Comparison of ENCODE assay signal across 17 mouse cellular contexts in genomic region chr1:138323076-138323630, GRCm38 (mm10). TPM values are rescaled to one million over a fixed set of nuclear protein-coding genes. Genes with fewer than 3 reads are reported as not detected.
A peak's percentile ranks its signal among the peaks of the same experiment; 100 is the strongest.
DNase-seq lines count a peak whose midpoint lies in the region; ATAC-seq and TF ChIP-seq lines count a peak whose summit lies in the region.
"Had no signal": no experiment of that assay in that cellular context is flagged by ENCODE, and none has a peak within 500 bp of the region (broad histone marks: within the 10 kb centered on the region; RNA-seq: fewer than 3 reads in every experiment).

No protein-coding gene starts in this region.

- DNase-seq in kidney, adult 2 months: no peak
- no peak for DNase-seq in kidney, postnatal 14 days
- DNase-seq in stomach, postnatal 0 days (ENCODE audit: low spot score): no peak
- no peak for DNase-seq in layer of hippocampus, adult 11-12 months (ENCODE audit: low spot score)
- no peak for DNase-seq in right cerebral cortex, postnatal 25 days
- no peak for DNase-seq in midbrain, embryonic 14.5 days
- DNase-seq: cerebellum, adult 9-10 months; left cerebral cortex, postnatal 4 days; retina, postnatal 1 day; thymus, postnatal 36 days had no signal

- TF ChIP-seq POLR2A in kidney, adult 2 months (IDR thresholded peaks at IDR 0.05; ENCODE audit: low read depth, low read length): no peak

- TF ChIP-seq CTCF in kidney, adult 2 months (conservative IDR thresholded peaks at IDR 0.05; ENCODE audit: insufficient read depth, insufficient read length, low read depth, low read length): no peak
- TF ChIP-seq CTCF in stomach, postnatal 0 days (IDR thresholded peaks at IDR 0.05; ENCODE audit: low read depth): no peak

- WGBS in kidney, adult 2 months: 77% methylated on average over 4 of the region's 4 CpGs
- 77% methylated on average over 4 of the region's 4 CpGs for WGBS in stomach, embryonic 16.5 days
- WGBS in stomach, postnatal 0 days: 75% methylated on average over 4 of the region's 4 CpGs
- WGBS in midbrain, embryonic 14.5 days: 84% methylated on average over 4 of the region's 4 CpGs

- TF ChIP-seq EP300 in stomach, postnatal 0 days (optimal IDR thresholded peaks at IDR 0.05): no peak

- H3K4me1 ChIP-seq in kidney, adult 2 months (ENCODE audit: control insufficient read depth, insufficient read depth, low read length): peaks cover 7% of the 10 kb centered on the region; the same call in 1 of the 2 replicates
- no peaks in the 10 kb centered on the region for H3K4me1 ChIP-seq in stomach, embryonic 16.5 days (ENCODE audit: control insufficient read depth, insufficient read depth, low read length)
- no peaks in the 10 kb centered on the region for H3K4me1 ChIP-seq in stomach, postnatal 0 days (replicated peaks; ENCODE audit: control insufficient read depth, insufficient read depth)
- H3K4me1 ChIP-seq in megakaryocyte, embryonic 14.5 days: peaks cover 9% of the 10 kb centered on the region
- H3K4me1 ChIP-seq in midbrain, embryonic 14.5 days (ENCODE audit: control insufficient read depth, insufficient read depth, low read length): peaks cover 10% of the 10 kb centered on the region; the same call in 1 of the 2 replicates
- H3K4me1 ChIP-seq: embryonic facial prominence, embryonic 12.5 days; neural tube, embryonic 12.5 days had no signal

- H3K36me3 ChIP-seq in kidney, adult 2 months (ENCODE audit: control insufficient read depth, insufficient read depth, low read length): no peaks in the 10 kb centered on the region
- no peaks in the 10 kb centered on the region for H3K36me3 ChIP-seq in stomach, embryonic 16.5 days (ENCODE audit: control insufficient read depth, insufficient read depth, low read length)
- no peaks in the 10 kb centered on the region for H3K36me3 ChIP-seq in stomach, postnatal 0 days (ENCODE audit: control insufficient read depth, insufficient read depth, low read length)
- H3K36me3 ChIP-seq in megakaryocyte, embryonic 14.5 days (replicated peaks; ENCODE audit: low read length): no peaks in the 10 kb centered on the region
- no peaks in the 10 kb centered on the region for H3K36me3 ChIP-seq in midbrain, embryonic 14.5 days (ENCODE audit: control insufficient read depth, insufficient read depth, low read length)
- H3K36me3 ChIP-seq: embryonic facial prominence, embryonic 12.5 days; forebrain, embryonic 10.5 days; neural tube, embryonic 12.5 days had no signal

- no peak overlapping the region for H3K4me2 ChIP-seq in stomach, embryonic 16.5 days (ENCODE audit: low read depth, low read length)
- H3K4me2 ChIP-seq in stomach, postnatal 0 days (replicated peaks; ENCODE audit: low read depth): no peak overlapping the region
- no peak overlapping the region for H3K4me2 ChIP-seq in midbrain, embryonic 14.5 days (ENCODE audit: low read length)
- H3K4me2 ChIP-seq: embryonic facial prominence, embryonic 12.5 days; neural tube, embryonic 12.5 days had no signal

- H3K9ac ChIP-seq in stomach, embryonic 16.5 days (ENCODE audit: low read length): no peak overlapping the region
- H3K9ac ChIP-seq in stomach, postnatal 0 days (ENCODE audit: low read length): no peak overlapping the region
- H3K9ac ChIP-seq in midbrain, embryonic 14.5 days (replicated peaks; ENCODE audit: low read length): no peak overlapping the region
- H3K9ac ChIP-seq: embryonic facial prominence, embryonic 12.5 days; neural tube, embryonic 12.5 days had no signal

- H3K27ac ChIP-seq in kidney, adult 2 months (ENCODE audit: insufficient read depth, low read depth, low read length): peak overlapping the region; percentile 82
- peak overlapping the region; percentile 6; the same call in 1 of the 2 replicates for H3K27ac ChIP-seq in stomach, embryonic 16.5 days (ENCODE audit: low read length)
- no peak overlapping the region for H3K27ac ChIP-seq in stomach, postnatal 0 days (replicated peaks)
- no peak overlapping the region for H3K27ac ChIP-seq in midbrain, embryonic 14.5 days (replicated peaks; ENCODE audit: low read depth, low read length)
- H3K27ac ChIP-seq: embryonic facial prominence, embryonic 12.5 days; forebrain, embryonic 10.5 days; hindbrain, postnatal 0 days; neural tube, embryonic 12.5 days had no signal

- no peak overlapping the region for H3K4me3 ChIP-seq in kidney, adult 2 months (ENCODE audit: insufficient read depth, low read depth, low read length)
- no peak overlapping the region for H3K4me3 ChIP-seq in stomach, embryonic 16.5 days (replicated peaks; ENCODE audit: low read length)
- H3K4me3 ChIP-seq in stomach, postnatal 0 days (ENCODE audit: low read depth, low read length): no peak overlapping the region
- H3K4me3 ChIP-seq in megakaryocyte, embryonic 14.5 days (replicated peaks): peak overlapping the region; percentile 70
- no peak overlapping the region for H3K4me3 ChIP-seq in midbrain, embryonic 14.5 days (replicated peaks; ENCODE audit: low read depth, low read length)
- H3K4me3 ChIP-seq: embryonic facial prominence, embryonic 12.5 days; forebrain, embryonic 10.5 days; neural tube, embryonic 12.5 days had no signal

- H3K9me3 ChIP-seq in stomach, embryonic 16.5 days (replicated peaks; ENCODE audit: control insufficient read depth, low read length): no peaks in the 10 kb centered on the region
- no peaks in the 10 kb centered on the region for H3K9me3 ChIP-seq in stomach, postnatal 0 days (ENCODE audit: control insufficient read depth, low read length)
- no peaks in the 10 kb centered on the region for H3K9me3 ChIP-seq in megakaryocyte, embryonic 14.5 days
- no peaks in the 10 kb centered on the region for H3K9me3 ChIP-seq in midbrain, embryonic 14.5 days (ENCODE audit: control insufficient read depth, low read length)
- H3K9me3 ChIP-seq: embryonic facial prominence, embryonic 12.5 days; forebrain, embryonic 10.5 days; neural tube, embryonic 12.5 days had no signal

- H3K27me3 ChIP-seq in kidney, adult 2 months (replicated peaks; ENCODE audit: control insufficient read depth, insufficient read depth, low read length): no peaks in the 10 kb centered on the region
- H3K27me3 ChIP-seq in stomach, embryonic 16.5 days (ENCODE audit: control insufficient read depth, insufficient read depth, low read length): no peaks in the 10 kb centered on the region
- H3K27me3 ChIP-seq in stomach, postnatal 0 days (ENCODE audit: control insufficient read depth, insufficient read depth, low read length): no peaks in the 10 kb centered on the region
- peaks cover 2% of the 10 kb centered on the region for H3K27me3 ChIP-seq in megakaryocyte, embryonic 14.5 days (replicated peaks)
- no peaks in the 10 kb centered on the region for H3K27me3 ChIP-seq in midbrain, embryonic 14.5 days (ENCODE audit: control insufficient read depth, insufficient read depth, low read length)
- H3K27me3 ChIP-seq: embryonic facial prominence, embryonic 12.5 days; neural tube, embryonic 12.5 days had no signal

- no peak for ATAC-seq in stomach, embryonic 16.5 days (ENCODE audit: insufficient read depth, low FRiP score)
- ATAC-seq in stomach, postnatal 0 days (ENCODE audit: low FRiP score, low TSS enrichment): no peak
- no peak for ATAC-seq in midbrain, embryonic 14.5 days (ENCODE audit: low FRiP score, low TSS enrichment)
- ATAC-seq: hindbrain, postnatal 0 days had no signal

RNA-seq across cellular contexts. Expression of gene Atp6v1g3, which starts 49.6 kb away (rescaled TPM):
- 7.1 and 13.4 TPM in 2 replicates for polyA plus RNA-seq in kidney, adult 2 months (2012; rRNA removed)
- polyA plus RNA-seq in stomach, embryonic 16.5 days (2015; fragmentation: Nextera tagmentation; extraction: Ambion mirVana): not detected in 2 replicates
- polyA plus RNA-seq in stomach, postnatal 0 days (2015; fragmentation: Nextera tagmentation; extraction: Ambion mirVana): not detected in 2 replicates
- not detected in 2 replicates for polyA plus RNA-seq in megakaryocyte, embryonic 14.5 days (2012; ENCODE audit: insufficient read depth, low replicate concordance)
- not detected in 2 replicates for polyA plus RNA-seq in midbrain, embryonic 14.5 days (2014; fragmentation: Nextera tagmentation; extraction: Ambion mirVana)
- polyA plus RNA-seq: forebrain, embryonic 10.5 days; heart, postnatal 0 days; hindbrain, postnatal 0 days; neural tube, embryonic 12.5 days had no signal

Comparison
In these comparisons a context has a peak if more than half of its experiments do, and no peak if none do; other contexts are left out.
1. H3K27ac ChIP-seq: peak in kidney, adult 2 months (single experiment) and stomach, embryonic 16.5 days (single experiment); none in stomach, postnatal 0 days (single experiment) and midbrain, embryonic 14.5 days (single experiment).